Mouse (Mus musculus) cerebellum, postnatal 4 days (tissue): ENCODE data around the gene Naxd.

Experiments
- DNase-seq, 2 experiments: peaks; one replicate each; pipeline ENCODE4 v3.0.0; 2022; ENCODE audit warnings: low spot score in 2 of 2, mixed read lengths in 1 of 2

The Naxd gene

GRCm38 (mm10) chr8:11555720-11556591 lies 58.6 kb downstream of the Naxd start:
- peak; percentile 96 to 99 for DNase-seq

- peak; percentile 29 to 54 for DNase-seq
Measured at GRCm38 (mm10) chr8:11556691-11557423, 59.6 kb downstream of the Naxd start.

GRCm38 (mm10) chr8:11557424-11557767 lies 60.1 kb downstream of the Naxd start:
- DNase-seq = peak in 1 of 2 experiments; percentile 33

- DNase-seq = peak; percentile 89 to 96
Measured at GRCm38 (mm10) chr8:11557768-11558629, 60.7 kb downstream of the Naxd start.

GRCm38 (mm10) chr8:11559511-11559910 lies 62.2 kb downstream of the Naxd start:
- DNase-seq = no peak

GRCm38 (mm10) chr8:11560220-11560619 lies 62.9 kb downstream of the Naxd start:
- no peak for DNase-seq

- DNase-seq = no peak
Measured at GRCm38 (mm10) chr8:11564236-11564635, 66.9 kb downstream of the Naxd start.
